Mouse (Mus musculus) neural tube, embryonic 12.5 days (tissue): ENCODE data around the gene Lrrc36. TPM values are rescaled to one million over a fixed set of nuclear protein-coding genes. Genes with fewer than 3 reads are reported as not detected.

Source experiments
- ATAC-seq: fragments of 200-750 bp; cut with Nextera tagmentation; 2 replicates; pipeline ENCODE4 v1.8.0; 2017; ENCODE audit warnings: low read depth, mild to moderate bottlenecking, moderate TSS enrichment, moderate library complexity; ENCODE audit not compliant: low FRiP score
- H3K27ac ChIP-seq: fragments of 300-500 bp; sonication (generic); 2 replicates; pipeline ENCODE4 v1.5.1; 2016
- H3K27me3 ChIP-seq: fragments of 300-500 bp; sonication (generic); replicated peaks from 2 replicates; pipeline ENCODE4 v1.6.1; 2016; ENCODE audit warnings: mild to moderate bottlenecking
- H3K36me3 ChIP-seq: fragments of 300-500 bp; sonication (generic); 2 replicates; pipeline ENCODE4 v1.6.1; 2016; ENCODE audit warnings: mild to moderate bottlenecking
- H3K4me1 ChIP-seq: fragments of 300-500 bp; sonication (generic); 2 replicates; pipeline ENCODE4 v1.6.1; 2016
- H3K4me2 ChIP-seq: fragments of 300-500 bp; sonication (generic); replicated peaks from 2 replicates; pipeline ENCODE4 v1.6.1; 2016; ENCODE audit warnings: mild to moderate bottlenecking
- H3K4me3 ChIP-seq: fragments of 300-500 bp; sonication (generic); 2 replicates; pipeline ENCODE4 v1.5.1; 2016
- H3K9ac ChIP-seq: fragments of 300-500 bp; sonication (generic); 2 replicates; pipeline ENCODE4 v1.6.1; 2016; ENCODE audit warnings: mild to moderate bottlenecking
- H3K9me3 ChIP-seq: fragments of 300-500 bp; sonication (generic); 2 replicates; pipeline ENCODE4 v1.6.1; 2016; ENCODE audit warnings: mild to moderate bottlenecking
- WGBS: fragments of 180-500 bp; shearing (Covaris S2); methylation state at CpG from one replicate; pipeline ENCODE4 v1.1.7; 2016; 5-methylcytosine and 5-hydroxymethylcytosine counted together
- polyA plus RNA-seq: library from polyadenylated mRNA; unstranded; fragments of >200 nt; fragmentation: Nextera tagmentation; extraction: Ambion mirVana; gene quantifications from 2 replicates; pipeline ENCODE4 v1.2.1, GENCODE M21; 2016

Lrrc36 gene
- polyA plus RNA-seq, 1 experiment from 2014 or later = 1.6 TPM

- Histone ChIP-seq H3K4me1 (peaks cover 41% of the 10 kb centered on the region), H3K9ac (no peak overlapping the region), H3K27ac (no peak overlapping the region), H3K4me2 (0 out of 2 replicates have a peak overlapping the region, but pooled peaks have one; percentile 21), H3K4me3 (no peak overlapping the region), H3K27me3 (peaks cover 9% of the 10 kb centered on the region; the same call in 1 of the 2 replicates), H3K9me3 (no peaks in the 10 kb centered on the region), H3K36me3 (peaks cover 3% of the 10 kb centered on the region; the same call in 1 of the 2 replicates)
- no peak for ATAC-seq
- WGBS = 41% methylated on average over 25 of the region's 25 CpGs
Observed at GRCm38 (mm10) chr8:105476628-105477413, 63.5 kb downstream of the Lrrc36 start.

GRCm38 (mm10) chr8:105477792-105478191 lies 64.4 kb downstream of the Lrrc36 start:
- Histone ChIP-seq H3K9me3 (no peaks in the 10 kb centered on the region), H3K4me1 (peaks cover 31% of the 10 kb centered on the region), H3K4me2 (no peak overlapping the region), H3K27me3 (peaks cover 9% of the 10 kb centered on the region; the same call in 1 of the 2 replicates), H3K9ac (no peak overlapping the region), H3K36me3 (peaks cover 3% of the 10 kb centered on the region; the same call in 1 of the 2 replicates), H3K27ac (no peak overlapping the region), H3K4me3 (no peak overlapping the region)
- no peak for ATAC-seq
- WGBS = 82% methylated on average over 3 of the region's 3 CpGs

GRCm38 (mm10) chr8:105481013-105481412 lies 67.6 kb downstream of the Lrrc36 start:
- 41% methylated on average over 2 of the region's 2 CpGs for WGBS
- no peak overlapping the region for H3K4me2 ChIP-seq
- no peak for ATAC-seq
- H3K27ac ChIP-seq = no peak overlapping the region
- no peaks in the 10 kb centered on the region for H3K9me3 ChIP-seq
- H3K4me3 ChIP-seq = no peak overlapping the region
- no peaks in the 10 kb centered on the region for H3K36me3 ChIP-seq
- peaks cover 10% of the 10 kb centered on the region; the same call in 1 of the 2 replicates for H3K4me1 ChIP-seq
- H3K27me3 ChIP-seq = peaks cover under 1% of the 10 kb centered on the region; the same call in 1 of the 2 replicates
- H3K9ac ChIP-seq = no peak overlapping the region

- H3K4me3 ChIP-seq = no peak overlapping the region
- ATAC-seq = no peak
- H3K9me3 ChIP-seq = no peaks in the 10 kb centered on the region
- no peak overlapping the region for H3K4me2 ChIP-seq
- no peak overlapping the region for H3K9ac ChIP-seq
- H3K27me3 ChIP-seq = no peaks in the 10 kb centered on the region
- WGBS = 64% methylated on average over 6 of the region's 6 CpGs
- no peak overlapping the region for H3K27ac ChIP-seq
- peaks cover 10% of the 10 kb centered on the region; the same call in 1 of the 2 replicates for H3K4me1 ChIP-seq
- H3K36me3 ChIP-seq = no peaks in the 10 kb centered on the region
Observed at GRCm38 (mm10) chr8:105481453-105481852, 68.1 kb downstream of the Lrrc36 start.

GRCm38 (mm10) chr8:105482123-105482522 lies 68.8 kb downstream of the Lrrc36 start:
- H3K27ac ChIP-seq = no peak overlapping the region
- ATAC-seq = no peak
- no peak overlapping the region for H3K4me2 ChIP-seq
- H3K36me3 ChIP-seq = no peaks in the 10 kb centered on the region
- no peak overlapping the region for H3K4me3 ChIP-seq
- WGBS = 83% methylated on average over 8 of the region's 8 CpGs
- no peaks in the 10 kb centered on the region for H3K9me3 ChIP-seq
- H3K9ac ChIP-seq = no peak overlapping the region
- H3K27me3 ChIP-seq = no peaks in the 10 kb centered on the region
- peaks cover 10% of the 10 kb centered on the region; the same call in 1 of the 2 replicates for H3K4me1 ChIP-seq

GRCm38 (mm10) chr8:105483212-105484029 lies 70.0 kb downstream of the Lrrc36 start:
- WGBS = 33% methylated on average over 14 of the region's 14 CpGs
- no peaks in the 10 kb centered on the region for H3K27me3 ChIP-seq
- no peaks in the 10 kb centered on the region for H3K9me3 ChIP-seq
- H3K27ac ChIP-seq = 0 out of 2 replicates have a peak overlapping the region, but pooled peaks have one; percentile 0
- H3K4me2 ChIP-seq = no peak overlapping the region
- peak; percentile 42; the same call in 1 of the 2 replicates for ATAC-seq
- peaks cover 10% of the 10 kb centered on the region; the same call in 1 of the 2 replicates for H3K4me1 ChIP-seq
- H3K9ac ChIP-seq = no peak overlapping the region
- H3K36me3 ChIP-seq = no peaks in the 10 kb centered on the region
- H3K4me3 ChIP-seq = no peak overlapping the region

- Histone ChIP-seq H3K9me3 (no peaks in the 10 kb centered on the region), H3K36me3 (no peaks in the 10 kb centered on the region), H3K9ac (no peak overlapping the region), H3K4me1 (peaks cover 10% of the 10 kb centered on the region; the same call in 1 of the 2 replicates), H3K27me3 (no peaks in the 10 kb centered on the region), H3K4me3 (no peak overlapping the region), H3K4me2 (no peak overlapping the region), H3K27ac (0 out of 2 replicates have a peak overlapping the region, but pooled peaks have one; percentile 0)
- ATAC-seq = peak; percentile 19; the same call in 1 of the 2 replicates
- WGBS = 39% methylated on average over 3 of the region's 3 CpGs
Observed at GRCm38 (mm10) chr8:105484030-105484368, 70.6 kb downstream of the Lrrc36 start.

GRCm38 (mm10) chr8:105484392-105484791 lies 71.0 kb downstream of the Lrrc36 start:
- ATAC-seq = peak; percentile 62; the same call in 1 of the 2 replicates
- no peak overlapping the region for H3K4me3 ChIP-seq
- H3K27me3 ChIP-seq = no peaks in the 10 kb centered on the region
- no peak overlapping the region for H3K27ac ChIP-seq
- H3K9ac ChIP-seq = no peak overlapping the region
- peaks cover 10% of the 10 kb centered on the region; the same call in 1 of the 2 replicates for H3K4me1 ChIP-seq
- H3K36me3 ChIP-seq = no peaks in the 10 kb centered on the region
- WGBS = 18% methylated on average over 2 of the region's 2 CpGs
- no peak overlapping the region for H3K4me2 ChIP-seq
- H3K9me3 ChIP-seq = no peaks in the 10 kb centered on the region

GRCm38 (mm10) chr8:105488082-105488481 lies 74.7 kb downstream of the Lrrc36 start:
- Histone ChIP-seq H3K9me3 (no peaks in the 10 kb centered on the region), H3K4me3 (no peak overlapping the region), H3K36me3 (no peaks in the 10 kb centered on the region), H3K27me3 (no peaks in the 10 kb centered on the region), H3K27ac (no peak overlapping the region), H3K9ac (no peak overlapping the region), H3K4me1 (peaks cover 10% of the 10 kb centered on the region; the same call in 1 of the 2 replicates), H3K4me2 (no peak overlapping the region)
- no peak for ATAC-seq
- WGBS = 71% methylated on average over 3 of the region's 3 CpGs

GRCm38 (mm10) chr8:105489281-105489680 lies 75.9 kb downstream of the Lrrc36 start:
- WGBS = 42% methylated on average over 1 of the region's 1 CpGs
- ATAC-seq = no peak
- Histone ChIP-seq H3K4me2 (no peak overlapping the region), H3K9ac (no peak overlapping the region), H3K4me1 (0 out of 2 replicates have a peak, but pooled peaks cover 3% of the 10 kb centered on the region), H3K36me3 (no peaks in the 10 kb centered on the region), H3K27ac (no peak overlapping the region), H3K4me3 (no peak overlapping the region), H3K27me3 (no peaks in the 10 kb centered on the region), H3K9me3 (no peaks in the 10 kb centered on the region)

- H3K36me3 ChIP-seq = no peaks in the 10 kb centered on the region
- 54% methylated on average over 3 of the region's 3 CpGs for WGBS
- H3K27me3 ChIP-seq = no peaks in the 10 kb centered on the region
- H3K4me2 ChIP-seq = no peak overlapping the region
- H3K27ac ChIP-seq = no peak overlapping the region
- H3K9me3 ChIP-seq = no peaks in the 10 kb centered on the region
- no peak overlapping the region for H3K4me3 ChIP-seq
- ATAC-seq = no peak
- H3K4me1 ChIP-seq = peaks cover 15% of the 10 kb centered on the region
- H3K9ac ChIP-seq = no peak overlapping the region
Observed at GRCm38 (mm10) chr8:105493495-105493894, 80.1 kb downstream of the Lrrc36 start.

GRCm38 (mm10) chr8:105494566-105494965 lies 81.2 kb downstream of the Lrrc36 start:
- Histone ChIP-seq H3K9me3 (no peaks in the 10 kb centered on the region), H3K4me2 (no peak overlapping the region), H3K4me1 (peaks cover 15% of the 10 kb centered on the region), H3K36me3 (no peaks in the 10 kb centered on the region), H3K9ac (no peak overlapping the region), H3K27me3 (no peaks in the 10 kb centered on the region), H3K4me3 (no peak overlapping the region), H3K27ac (no peak overlapping the region)
- no peak for ATAC-seq
- 82% methylated on average over 3 of the region's 3 CpGs for WGBS
